Mouse (Mus musculus) urinary bladder, postnatal 0 days (tissue): ENCODE results near the gene Akr1d1. TPM values are rescaled to one million over a fixed set of nuclear protein-coding genes. Genes with fewer than 3 reads are reported as not detected.

Experiments used
- polyA plus RNA-seq: library from polyadenylated mRNA; unstranded; fragments of >200 nt; fragmentation: Nextera tagmentation; extraction: Ambion mirVana; gene quantifications from 2 replicates; pipeline ENCODE4 v1.2.1, GENCODE M21; 2015

The Akr1d1 gene
- polyA plus RNA-seq = 0.11 TPM in 1 of 2 replicates, not detected in the other

GRCm38 (mm10) chr6:37529940-37530339 lies at the start of gene Akr1d1:
Gene Akr1d1, plus strand, starts transcription at chr6:37530173.

Other genes starting within 250 kb of the Akr1d1 start
- gene Dgki, start 230.0 kb upstream of the Akr1d1 start, polyA plus RNA-seq = 0.73 and 0.89 TPM in 2 replicates
- 28.9 and 31.1 TPM in 2 replicates for gene Creb3l2, start 88.0 kb upstream of the Akr1d1 start, polyA plus RNA-seq